Mouse (Mus musculus) brown adipose tissue, adult 24 weeks (tissue): Measurements from ENCODE around the gene Cops2. TPM values are rescaled to one million over a fixed set of nuclear protein-coding genes. Genes with fewer than 3 reads are reported as not detected.

ENCODE experiments used
- polyA plus RNA-seq: library from polyadenylated mRNA; stranded (reverse); fragments of >200 nt; gene quantifications from 2 replicates; pipeline ENCODE4 v1.2.4, GENCODE M21; 2012; ENCODE audit not compliant: missing spikeins, insufficient read depth, insufficient read length

Cops2 gene
- polyA plus RNA-seq, 1 experiment, result 133 TPM

Other genes starting within 250 kb of the Cops2 start
- 0.36 and 0.71 TPM in 2 replicates for gene Cep152, start 234.0 kb downstream of the Cops2 start, polyA plus RNA-seq
- gene Eid1, start 186.0 kb downstream of the Cops2 start, polyA plus RNA-seq, result 28.4 and 30.5 TPM in 2 replicates
- gene Shc4, start 135.0 kb downstream of the Cops2 start, polyA plus RNA-seq, result not detected in 2 replicates
- 31.7 and 36.6 TPM in 2 replicates for gene Secisbp2l, start 76.3 kb downstream of the Cops2 start, polyA plus RNA-seq
- 21.0 and 24.0 TPM in 2 replicates for gene Galk2, start within 50 bp of the Cops2 start, polyA plus RNA-seq
- 1.4 TPM in 1 of 2 replicates, not detected in the other for gene Fgf7, start 175.5 kb upstream of the Cops2 start, polyA plus RNA-seq